Mouse (Mus musculus): ENCODE measurements around the gene Ngf. TPM values are rescaled to one million over a fixed set of nuclear protein-coding genes. Genes with fewer than 3 reads are reported as not detected.

The Ngf gene
- total RNA-seq, 2 experiments from 2014 or later: not detected

DNA sequence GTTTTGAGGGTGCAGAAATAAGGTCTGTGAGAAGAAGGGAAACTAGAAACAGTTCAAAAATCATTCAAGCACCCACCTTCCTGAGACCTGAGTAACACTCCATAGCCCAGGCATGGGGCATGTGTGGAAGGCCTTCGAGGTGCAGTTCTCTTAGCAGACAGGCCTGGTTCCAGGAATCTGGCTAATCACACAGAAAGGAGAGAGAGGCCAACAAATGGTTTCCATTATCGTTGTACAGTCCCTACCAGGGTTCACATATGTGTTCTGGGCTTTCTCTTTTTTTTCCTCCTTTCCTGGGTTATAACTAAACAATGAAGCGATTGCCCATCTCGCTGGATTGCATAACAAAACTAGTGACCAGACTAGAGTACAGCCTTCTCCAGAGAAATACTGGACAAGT, 35.4 kb downstream of the Ngf start:
- no peak for ATAC-seq (replicated peaks; ENCODE audit: low FRiP score, low TSS enrichment, poor library complexity, severe bottlenecking)

DNA sequence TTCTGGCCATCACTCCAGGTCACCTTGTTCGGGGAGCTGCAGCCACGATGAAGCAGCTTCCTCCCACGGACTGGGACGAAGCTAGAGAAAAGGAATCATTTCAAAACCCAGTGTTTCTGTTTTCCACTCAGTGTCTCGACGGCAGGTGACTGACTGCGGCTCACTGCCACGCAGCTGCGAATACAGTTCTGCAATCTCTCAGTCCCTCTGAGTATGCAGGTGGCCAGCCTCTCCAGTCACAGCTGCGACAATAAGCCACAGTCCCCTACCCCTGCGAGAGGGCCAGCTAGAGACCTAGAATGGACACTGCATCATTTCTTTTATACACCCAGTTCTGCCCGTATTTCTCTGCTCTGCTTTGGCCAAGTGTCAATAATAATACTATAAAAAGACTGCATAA, 36.3 kb downstream of the Ngf start:
- ATAC-seq (replicated peaks; ENCODE audit: low FRiP score, low TSS enrichment, poor library complexity, severe bottlenecking): no peak

DNA sequence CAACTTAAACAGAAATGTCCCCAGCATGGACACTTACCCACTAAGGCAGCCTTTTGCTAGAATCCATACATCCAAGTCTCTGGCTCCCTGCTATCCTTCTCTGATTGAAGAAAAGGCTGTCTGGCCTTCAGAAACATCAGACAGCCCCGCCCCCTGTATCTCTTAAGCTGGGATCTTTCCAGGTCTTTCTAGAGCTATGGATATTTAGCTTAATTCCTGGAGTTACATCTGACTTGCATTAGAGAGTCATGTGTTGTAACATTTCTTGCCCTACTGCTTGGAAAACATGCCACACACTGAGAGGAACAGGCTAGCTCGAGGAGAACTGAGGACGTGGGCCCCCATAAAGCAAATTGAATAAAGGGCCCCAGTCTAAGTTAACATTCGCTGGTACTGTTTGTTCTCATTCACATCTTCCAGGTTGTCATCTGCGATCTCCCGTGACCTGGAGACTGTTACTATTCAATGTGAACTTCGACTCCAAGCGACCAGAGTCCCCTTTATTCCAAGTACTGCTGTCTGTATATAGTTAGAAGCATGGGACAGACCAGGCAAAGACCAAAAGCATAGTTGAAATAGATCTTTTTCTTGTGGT, 38.0 kb downstream of the Ngf start:
- no peak for ATAC-seq (replicated peaks; ENCODE audit: low FRiP score, low TSS enrichment, poor library complexity, severe bottlenecking)

DNA sequence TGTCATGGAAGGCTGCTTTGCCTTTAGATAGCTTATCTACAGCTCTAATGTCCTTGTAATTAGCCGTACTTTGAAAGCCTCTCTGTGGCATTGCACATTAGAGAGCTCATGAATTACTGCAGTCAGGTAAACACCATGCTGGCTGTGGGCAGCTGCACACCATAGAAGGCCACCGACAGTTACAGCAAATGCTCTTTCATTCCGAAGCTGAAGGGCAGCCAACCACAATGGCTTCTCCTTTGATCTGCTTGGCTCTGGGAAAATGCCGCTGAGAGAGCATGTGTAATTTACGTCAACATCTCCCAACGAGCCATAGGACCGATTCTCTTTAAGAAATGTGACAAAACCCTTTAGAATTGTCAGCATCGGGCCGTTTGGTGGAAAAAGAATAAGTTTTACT, 38.7 kb downstream of the Ngf start:
- ATAC-seq (replicated peaks; ENCODE audit: low FRiP score, low TSS enrichment, poor library complexity, severe bottlenecking): no peak

DNA sequence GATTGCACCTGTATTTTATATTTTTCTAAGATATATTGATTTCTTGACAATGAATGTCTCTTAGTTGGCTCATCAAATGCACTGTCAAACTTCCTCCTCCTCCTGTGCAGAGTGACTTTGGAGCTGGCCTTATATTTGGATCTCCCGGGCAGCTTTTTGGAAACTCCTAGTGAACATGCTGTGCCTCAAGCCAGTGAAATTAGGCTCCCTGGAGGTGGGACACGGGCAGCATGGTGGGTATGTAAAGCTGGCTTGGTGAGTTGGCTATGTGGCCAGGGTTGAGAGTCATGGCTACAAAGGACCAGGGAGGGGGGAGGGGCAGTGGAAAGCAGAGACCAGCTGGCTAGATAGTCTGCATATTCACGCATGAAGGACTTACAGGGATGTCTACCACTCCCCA, 39.9 kb downstream of the Ngf start:
- no peak for ATAC-seq (replicated peaks; ENCODE audit: low FRiP score, low TSS enrichment, poor library complexity, severe bottlenecking)

DNA sequence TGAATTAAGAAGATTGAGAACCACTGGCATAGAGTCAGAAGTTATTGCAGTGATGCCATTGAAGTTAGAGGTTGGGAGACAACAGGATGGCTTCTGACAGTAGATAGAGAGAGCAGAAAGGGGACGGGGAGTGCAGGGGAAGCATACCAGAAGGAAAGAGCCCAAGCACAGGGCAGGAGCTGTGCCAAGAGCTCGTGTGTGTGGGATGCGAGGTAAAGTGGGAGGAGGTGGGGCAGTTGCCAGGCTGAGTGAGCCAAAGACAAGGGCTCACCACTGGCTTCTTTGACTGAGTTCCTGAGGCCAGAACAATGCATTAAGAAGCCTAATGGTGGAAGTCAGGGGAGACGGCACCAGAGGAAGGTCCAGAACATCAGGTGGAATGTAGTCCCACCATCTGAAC, 47.2 kb downstream of the Ngf start:
- no peak for ATAC-seq (replicated peaks; ENCODE audit: low FRiP score, low TSS enrichment, poor library complexity, severe bottlenecking)

DNA sequence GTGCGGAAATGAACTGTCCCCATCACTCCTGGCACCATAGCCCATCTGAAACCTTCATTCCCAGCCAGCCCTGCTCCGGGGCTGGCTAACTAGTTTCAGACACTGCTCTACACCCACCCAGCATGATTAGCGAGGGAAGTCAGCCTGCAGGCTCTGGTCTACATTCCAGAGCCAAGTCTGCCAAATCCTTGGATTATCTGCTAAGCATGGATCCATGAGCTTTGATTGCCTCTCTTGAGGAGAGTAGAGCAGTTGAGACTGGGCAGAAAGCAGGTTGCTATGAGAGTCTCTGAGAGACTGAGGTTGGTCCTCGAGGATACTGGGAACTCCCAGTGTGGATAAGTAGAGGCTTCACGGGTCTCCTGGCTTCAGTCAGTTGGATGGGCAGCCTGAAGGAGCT, 51.3 kb downstream of the Ngf start:
- ATAC-seq (replicated peaks; ENCODE audit: low FRiP score, low TSS enrichment, poor library complexity, severe bottlenecking): no peak

DNA sequence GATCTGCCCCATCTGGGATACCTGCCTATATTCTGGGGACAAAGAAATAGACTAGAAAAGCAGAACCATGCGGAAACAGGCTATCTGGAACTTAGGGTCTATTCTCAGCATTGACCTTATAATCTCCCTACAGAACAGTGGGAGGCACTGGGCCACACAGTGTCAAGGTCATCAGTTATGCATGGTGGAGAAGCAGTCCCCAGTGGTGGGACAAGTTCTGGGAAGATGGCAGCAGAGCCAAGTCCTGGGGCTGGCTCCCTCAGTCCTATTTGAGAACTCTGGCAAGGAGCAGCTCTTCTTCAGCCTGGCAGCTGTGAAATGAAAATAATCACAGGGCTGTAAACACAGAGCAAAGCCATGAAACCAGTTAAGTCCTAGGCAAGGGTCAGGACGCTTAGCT, 54.0 kb downstream of the Ngf start:
- ATAC-seq (replicated peaks; ENCODE audit: low FRiP score, low TSS enrichment, poor library complexity, severe bottlenecking): no peak

DNA sequence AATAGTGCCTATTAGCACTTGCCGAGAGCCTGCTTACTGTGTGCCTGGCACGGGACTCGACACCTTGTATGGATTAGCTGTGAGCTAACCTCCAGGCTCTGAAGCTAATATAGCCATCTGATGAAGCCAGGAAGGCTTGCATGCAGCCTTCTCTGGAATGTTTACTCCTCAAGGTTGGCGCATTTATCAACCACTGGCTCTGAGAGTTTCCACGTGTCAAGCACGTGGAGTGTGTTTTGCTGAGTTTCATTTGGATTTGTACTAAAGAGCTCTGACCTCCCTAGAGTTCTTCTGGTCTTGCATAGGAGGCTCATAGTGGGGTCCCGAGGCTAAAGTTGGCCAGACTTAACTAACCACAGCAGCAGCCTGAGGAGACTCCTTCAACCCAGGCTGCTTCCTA, 55.2 kb downstream of the Ngf start:
- ATAC-seq (replicated peaks; ENCODE audit: low FRiP score, low TSS enrichment, poor library complexity, severe bottlenecking): no peak

DNA sequence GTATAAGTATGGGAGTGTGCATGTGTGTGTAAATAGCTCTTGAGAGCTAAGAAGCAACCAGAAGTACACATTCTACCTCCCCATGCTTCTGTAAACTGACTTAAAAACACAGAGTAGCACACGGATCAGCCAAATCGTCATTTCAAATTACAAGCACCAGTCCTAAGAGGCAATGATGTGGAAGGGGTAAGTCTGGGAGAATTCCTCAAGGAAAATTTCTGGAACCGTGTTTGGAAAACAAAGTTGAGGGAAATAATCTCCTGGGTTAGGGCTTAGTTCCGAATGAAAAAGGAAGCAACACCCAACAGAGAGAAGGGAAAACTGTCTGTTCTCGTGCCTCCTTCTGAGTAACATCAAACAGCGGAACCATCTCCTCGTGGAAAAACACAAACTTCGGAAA, 56.1 kb downstream of the Ngf start:
- ATAC-seq (replicated peaks; ENCODE audit: low FRiP score, low TSS enrichment, poor library complexity, severe bottlenecking): no peak

DNA sequence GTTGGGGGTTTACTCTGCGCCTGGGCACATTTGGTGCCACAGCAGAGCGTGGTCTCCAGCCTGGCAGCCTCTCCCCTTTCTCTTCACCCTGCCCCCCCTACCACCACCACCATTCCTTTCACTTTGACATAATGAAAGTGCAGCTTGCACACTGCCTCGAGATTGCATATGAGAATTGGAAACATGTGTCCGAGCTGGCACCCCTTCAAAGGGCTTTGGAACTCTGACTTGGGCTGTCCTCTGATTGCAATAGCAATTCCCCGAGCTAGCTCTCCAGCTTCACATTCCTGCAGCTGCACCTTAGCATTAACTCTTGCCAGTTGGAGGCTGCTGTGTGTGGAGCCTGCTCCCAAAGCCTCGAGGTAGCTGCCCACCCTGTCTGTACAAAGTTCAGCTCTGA, 56.8 kb downstream of the Ngf start:
- ATAC-seq (replicated peaks; ENCODE audit: low FRiP score, low TSS enrichment, poor library complexity, severe bottlenecking): no peak

DNA sequence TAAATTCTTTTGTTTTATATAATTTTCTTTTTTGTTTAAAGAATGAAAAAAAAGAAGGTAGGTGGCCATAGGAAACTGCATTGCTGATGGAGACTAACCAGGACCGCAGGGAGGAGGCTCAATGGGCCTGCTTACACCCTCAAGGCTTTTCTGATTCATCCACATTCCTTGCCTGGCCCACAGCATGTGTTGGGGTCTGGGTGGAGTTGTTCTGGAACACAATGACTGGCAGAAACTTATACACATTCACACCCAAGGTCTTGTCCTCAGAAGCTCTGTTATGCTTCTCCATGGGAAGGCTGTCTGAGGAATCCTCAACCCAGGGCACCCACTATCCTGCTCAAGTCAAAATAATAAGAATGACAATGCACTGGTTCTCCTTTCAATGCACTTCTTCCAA, 65.0 kb downstream of the Ngf start:
- no peak for ATAC-seq (replicated peaks; ENCODE audit: low FRiP score, low TSS enrichment, poor library complexity, severe bottlenecking)

DNA sequence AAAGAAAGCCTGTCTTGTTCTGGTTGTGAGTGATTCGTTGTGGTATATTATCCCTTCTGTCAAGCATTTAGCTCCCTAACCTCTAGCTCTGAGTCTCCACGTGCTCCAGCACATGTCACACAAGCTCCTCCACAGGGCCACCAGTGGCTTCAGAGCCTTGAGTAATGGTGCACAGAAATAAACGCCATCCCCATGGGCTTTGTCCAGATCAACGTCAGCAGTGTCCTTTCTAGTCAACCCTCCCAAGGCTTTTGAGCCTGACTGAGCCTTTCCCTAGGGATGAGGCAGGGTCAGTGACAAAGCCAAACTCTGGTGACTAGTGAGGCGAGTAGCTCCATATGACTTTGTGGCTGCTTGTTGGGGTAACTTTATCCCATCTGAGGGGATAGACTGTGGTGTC, 73.9 kb downstream of the Ngf start:
- ATAC-seq (replicated peaks; ENCODE audit: low FRiP score, low TSS enrichment, poor library complexity, severe bottlenecking): no peak

DNA sequence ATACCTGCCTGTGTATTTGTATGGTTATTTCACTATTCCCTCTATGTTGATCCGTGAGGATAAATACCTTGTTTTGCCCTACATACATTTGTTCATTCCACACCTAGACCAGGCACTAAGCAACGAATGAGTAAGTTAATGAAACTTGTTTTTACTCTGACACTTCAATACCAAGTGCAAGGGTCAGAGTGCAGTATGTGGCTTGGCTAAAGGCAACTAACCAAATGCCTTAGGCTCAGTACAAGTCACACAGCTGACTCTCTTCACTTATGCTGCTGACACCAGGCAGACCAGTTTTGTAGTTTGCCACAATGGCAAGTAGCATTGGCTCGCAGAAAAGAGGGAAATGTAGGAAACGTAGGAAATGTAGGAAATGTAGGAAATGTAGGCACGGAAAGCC, 77.8 kb downstream of the Ngf start:
- ATAC-seq (replicated peaks; ENCODE audit: low FRiP score, low TSS enrichment, poor library complexity, severe bottlenecking): no peak

DNA sequence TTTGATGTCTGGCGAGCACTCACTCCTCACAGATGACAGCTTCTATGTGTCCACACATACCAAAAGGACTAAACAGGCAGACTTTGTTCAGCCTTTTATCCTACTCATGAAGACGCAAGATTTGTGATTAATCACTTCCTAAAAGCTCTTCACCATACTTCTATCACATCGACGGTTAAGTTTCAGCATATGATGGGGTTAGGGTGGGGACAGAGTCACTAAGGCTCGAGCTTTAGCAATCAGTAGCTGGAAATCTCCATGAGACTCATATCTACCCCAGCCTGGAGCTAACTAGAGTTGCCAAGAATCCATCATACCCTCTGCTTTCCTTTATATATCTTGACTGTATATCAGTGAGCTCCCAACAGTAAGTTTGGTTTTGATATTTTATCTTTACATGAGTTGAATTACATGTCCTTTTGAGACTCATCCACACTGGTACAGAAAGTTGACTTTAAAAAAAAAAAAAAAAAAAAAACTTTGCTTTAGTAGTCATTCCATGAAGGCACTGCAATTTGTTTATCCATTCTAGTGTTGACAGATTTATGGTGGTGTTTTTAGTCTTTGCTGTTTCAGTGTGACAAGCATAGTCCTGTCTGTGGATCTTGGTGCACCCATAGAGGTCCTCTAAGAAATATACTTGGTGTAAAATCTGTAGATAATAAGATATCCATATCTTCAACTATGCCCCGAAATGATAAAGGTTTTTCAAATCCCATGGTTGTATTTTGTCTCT, 84.4 kb downstream of the Ngf start:
- ATAC-seq (replicated peaks; ENCODE audit: low FRiP score, low TSS enrichment, poor library complexity, severe bottlenecking): no peak

DNA sequence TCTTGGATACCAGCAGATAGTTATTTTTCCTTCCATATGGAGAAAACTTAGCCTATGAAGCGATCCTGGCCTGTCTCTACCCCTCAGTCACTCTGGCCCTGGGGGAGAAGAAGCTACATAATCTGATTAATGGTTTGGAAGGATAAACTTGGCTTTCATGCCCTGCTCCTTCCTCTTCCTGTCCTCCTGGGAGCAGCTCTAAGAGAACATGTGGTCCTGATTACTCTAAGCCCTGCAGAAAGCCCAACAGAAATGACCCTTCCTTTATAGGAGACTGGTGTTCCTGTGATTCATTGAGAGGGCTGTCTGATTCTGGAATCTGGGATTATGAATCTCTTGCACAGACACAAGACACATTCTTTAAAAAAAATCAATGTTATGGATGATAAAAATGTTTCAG, 86.4 kb downstream of the Ngf start:
- no peak for ATAC-seq (replicated peaks; ENCODE audit: low FRiP score, low TSS enrichment, poor library complexity, severe bottlenecking)

DNA sequence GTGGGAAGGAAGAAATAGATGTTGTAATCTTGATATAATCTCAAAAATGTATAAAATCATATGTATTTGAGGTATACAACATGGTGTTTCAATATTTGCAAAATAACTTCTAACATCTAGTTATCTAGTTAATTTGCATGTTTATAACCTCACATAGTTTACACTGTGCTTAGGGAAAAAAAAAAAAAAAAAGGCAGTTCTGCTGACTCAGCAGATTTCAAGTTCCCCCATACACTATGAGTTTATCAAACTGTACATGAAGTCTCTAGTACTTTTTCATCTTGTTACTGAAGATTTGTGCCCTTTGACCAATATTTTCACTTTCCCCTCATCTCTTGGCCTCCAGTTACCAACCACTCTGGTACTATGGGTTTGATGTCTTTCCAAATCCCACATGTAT, 86.9 kb downstream of the Ngf start:
- no peak for ATAC-seq (replicated peaks; ENCODE audit: low FRiP score, low TSS enrichment, poor library complexity, severe bottlenecking)

All from megakaryocyte-erythroid progenitor cell, adult 5-6 weeks (primary cell).